Mouse (Mus musculus) midbrain, embryonic 13.5 days (tissue): ENCODE measurements around the gene Pde6d. TPM values are rescaled to one million over a fixed set of nuclear protein-coding genes. Genes with fewer than 3 reads are reported as not detected.

Experiments used
- ATAC-seq: fragments of 200-750 bp; cut with Nextera tagmentation; 2 replicates; pipeline ENCODE4 v1.8.0; 2017; ENCODE audit warnings: mild to moderate bottlenecking, moderate TSS enrichment, moderate library complexity
- H3K27ac ChIP-seq: fragments of 300-500 bp; sonication (generic); 2 replicates; pipeline ENCODE4 v1.5.1; 2015; ENCODE audit warnings: inconsistent platforms, mild to moderate bottlenecking, moderate library complexity
- H3K27me3 ChIP-seq: fragments of 300-500 bp; sonication (generic); 2 replicates; pipeline ENCODE4 v1.6.1; 2015; ENCODE audit warnings: mild to moderate bottlenecking, inconsistent platforms
- H3K36me3 ChIP-seq: fragments of 300-500 bp; sonication (generic); 2 replicates; pipeline ENCODE4 v1.6.1; 2015; ENCODE audit warnings: mild to moderate bottlenecking, inconsistent platforms
- H3K4me1 ChIP-seq: fragments of 300-500 bp; sonication (generic); replicated peaks from 2 replicates; pipeline ENCODE4 v1.6.1; 2015; ENCODE audit warnings: inconsistent platforms
- H3K4me2 ChIP-seq: fragments of 300-500 bp; sonication (generic); replicated peaks from 2 replicates; pipeline ENCODE4 v1.6.1; 2015; ENCODE audit warnings: moderate library complexity, mild to moderate bottlenecking, inconsistent platforms
- H3K4me3 ChIP-seq: fragments of 300-500 bp; sonication (generic); replicated peaks from 2 replicates; pipeline ENCODE4 v1.5.1; 2015; ENCODE audit warnings: mild to moderate bottlenecking, inconsistent platforms
- H3K9ac ChIP-seq: fragments of 300-500 bp; sonication (generic); replicated peaks from 2 replicates; pipeline ENCODE4 v1.6.1; 2015; ENCODE audit warnings: mild to moderate bottlenecking, inconsistent platforms
- H3K9me3 ChIP-seq: fragments of 300-500 bp; sonication (generic); 2 replicates; pipeline ENCODE4 v1.6.1; 2016; ENCODE audit warnings: mild to moderate bottlenecking, inconsistent platforms
- WGBS: fragments of 180-500 bp; shearing (Covaris S2); methylation state at CpG from one replicate; pipeline ENCODE4 v1.1.7; 2015; 5-methylcytosine and 5-hydroxymethylcytosine counted together
- polyA plus RNA-seq: library from polyadenylated mRNA; unstranded; fragments of >200 nt; fragmentation: Nextera tagmentation; extraction: Ambion mirVana; gene quantifications from 2 replicates; pipeline ENCODE4 v1.2.1, GENCODE M21; 2015

Pde6d gene
- polyA plus RNA-seq, 1 experiment from 2014 or later = 90.2 TPM

DNA sequence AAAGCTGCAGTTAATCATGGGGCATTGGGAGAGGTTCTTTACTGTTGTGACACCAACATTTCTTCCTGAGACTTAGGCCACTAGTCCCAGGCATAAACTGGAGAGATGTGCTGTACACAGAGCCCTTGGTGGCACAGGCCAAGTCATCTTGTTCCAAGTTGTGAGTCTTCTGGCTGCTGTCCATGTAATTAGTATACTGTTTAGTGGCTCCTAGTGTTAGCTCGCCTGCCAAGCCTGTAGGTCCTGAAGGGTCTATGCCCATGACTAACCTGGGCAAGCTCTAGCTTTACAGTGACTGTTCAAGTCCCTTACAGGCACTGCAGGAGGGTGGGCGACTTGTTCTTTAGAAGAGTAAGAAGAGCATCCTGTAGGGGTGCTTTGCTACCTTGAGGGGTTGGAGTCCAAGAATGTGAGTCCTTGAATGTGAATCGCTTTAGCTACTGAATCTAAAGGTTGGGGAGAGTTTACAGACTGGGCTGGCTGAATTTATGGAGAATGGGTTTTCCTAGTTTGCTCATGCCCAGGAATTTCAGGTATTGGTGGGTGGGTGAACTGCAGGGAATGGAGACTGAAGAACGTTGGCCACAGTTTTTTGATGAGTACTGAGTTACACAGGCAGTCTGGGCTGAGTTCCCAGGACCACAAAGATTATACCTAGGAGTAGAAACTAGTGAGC, 51.4 kb downstream of the Pde6d start:
- 13% methylated on average over 4 of the region's 4 CpGs for WGBS
- peak overlapping the region; percentile 28 for H3K4me2 ChIP-seq
- H3K9ac ChIP-seq = peak overlapping the region; percentile 52
- H3K4me3 ChIP-seq = peak overlapping the region; percentile 17
- peaks cover 27% of the 10 kb centered on the region for H3K36me3 ChIP-seq
- H3K9me3 ChIP-seq = no peaks in the 10 kb centered on the region
- ATAC-seq = no peak
- H3K27ac ChIP-seq = peak overlapping the region; percentile 69
- no peaks in the 10 kb centered on the region for H3K27me3 ChIP-seq
- peaks cover 33% of the 10 kb centered on the region for H3K4me1 ChIP-seq

- H3K27ac ChIP-seq = no peak overlapping the region
- WGBS = 52% methylated on average over 4 of the region's 4 CpGs
- no peak for ATAC-seq
Measured at GRCm38 (mm10) chr1:86529590-86529989, 52.8 kb downstream of the Pde6d start.

DNA sequence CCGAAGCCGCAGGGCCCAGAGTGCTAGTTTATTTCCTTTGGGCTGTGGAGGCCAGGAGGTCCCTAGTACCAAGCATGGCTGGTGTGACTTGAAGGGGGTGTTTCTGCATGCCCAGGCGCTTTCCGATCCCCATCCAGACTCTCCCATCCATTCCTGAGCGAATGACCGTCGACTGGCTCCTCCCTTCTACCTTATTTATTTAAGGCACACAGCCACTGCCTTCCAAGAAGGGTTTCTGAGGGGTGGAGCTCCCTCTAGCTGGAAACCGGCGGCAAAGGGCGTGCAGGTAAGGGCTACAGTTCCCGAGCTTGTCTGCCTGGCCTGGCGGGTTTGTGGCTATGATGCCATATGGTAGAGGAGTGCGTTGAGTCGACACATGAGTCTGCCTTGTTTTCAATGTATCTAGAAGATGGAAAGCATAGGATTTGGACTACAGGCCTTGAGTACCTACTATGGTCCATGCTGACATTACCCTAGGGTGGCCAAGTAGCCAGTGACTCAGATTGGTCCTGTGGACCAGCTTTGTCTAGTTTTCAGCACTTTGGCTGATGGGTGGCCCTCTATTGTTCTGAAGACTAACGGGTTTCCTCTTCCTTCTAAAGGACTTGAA, 53.8 kb downstream of the Pde6d start:
- WGBS = under 1% methylated on average over 15 of the region's 15 CpGs
- Histone ChIP-seq H3K4me1 (peaks cover 49% of the 10 kb centered on the region), H3K9me3 (no peaks in the 10 kb centered on the region), H3K9ac (peak overlapping the region; percentile 100), H3K27me3 (no peaks in the 10 kb centered on the region), H3K27ac (peak overlapping the region; percentile 100), H3K4me2 (peak overlapping the region; percentile 97), H3K36me3 (peaks cover 25% of the 10 kb centered on the region), H3K4me3 (peak overlapping the region; percentile 100)
- ATAC-seq = no peak

More at GRCm38 (mm10) chr1:86529590-86529989, 52.8 kb downstream of the Pde6d start:
- Histone ChIP-seq H3K4me2 (peak overlapping the region; percentile 97), H3K27me3 (no peaks in the 10 kb centered on the region), H3K9ac (peak overlapping the region; percentile 100), H3K4me3 (peak overlapping the region; percentile 100), H3K4me1 (peaks cover 40% of the 10 kb centered on the region), H3K36me3 (peaks cover 27% of the 10 kb centered on the region), H3K9me3 (no peaks in the 10 kb centered on the region)

DNA sequence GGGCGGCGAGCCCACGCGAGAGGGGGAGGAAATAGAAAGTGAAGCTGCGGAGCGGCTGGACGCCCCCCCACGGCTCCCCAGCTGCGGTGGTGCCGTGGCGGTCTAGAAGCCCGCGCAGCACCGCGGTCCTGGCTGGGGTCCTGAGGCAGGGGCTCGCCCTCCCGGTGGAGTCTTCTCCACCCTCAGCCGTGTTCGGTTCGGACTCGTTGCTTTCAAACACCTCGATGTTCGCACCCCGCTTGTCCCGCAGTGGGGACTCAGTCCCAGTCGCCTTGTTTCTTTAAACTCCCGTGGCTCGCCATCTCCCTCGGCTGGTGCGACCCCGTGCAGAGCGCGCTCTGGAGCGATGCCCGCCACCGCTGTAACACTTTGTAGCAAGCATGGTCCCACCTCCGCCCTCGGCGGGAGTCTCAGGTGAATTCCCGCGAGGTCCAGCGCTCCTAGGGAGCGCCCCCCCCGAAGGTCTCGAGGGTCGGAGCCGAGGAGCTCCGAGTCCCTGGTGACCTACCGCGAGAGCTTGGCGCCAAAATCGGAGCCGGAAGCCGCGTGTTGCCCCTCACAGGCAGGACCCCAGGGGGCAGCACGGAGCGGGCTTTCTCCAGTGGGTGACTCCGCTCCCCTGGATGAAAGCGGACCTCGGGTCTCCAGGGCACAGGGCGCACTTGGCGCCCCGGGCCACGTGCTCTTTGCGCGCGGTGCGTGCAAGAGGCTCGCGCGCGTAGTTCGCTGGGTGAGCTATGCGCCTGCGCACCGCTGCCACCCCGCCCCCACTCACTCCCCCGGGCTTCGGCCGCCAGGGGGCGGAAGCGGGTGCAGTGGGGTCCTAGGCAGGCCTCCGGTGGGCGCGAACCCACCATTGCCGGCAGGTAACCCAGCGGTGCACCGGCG, 54.6 kb downstream of the Pde6d start:
- WGBS = under 1% methylated on average over 89 of the region's 89 CpGs
- no peaks in the 10 kb centered on the region for H3K9me3 ChIP-seq
- peak; percentile 1; the same call in 1 of the 2 replicates for ATAC-seq
- H3K4me2 ChIP-seq = peak overlapping the region; percentile 97
- H3K27ac ChIP-seq = peak overlapping the region; percentile 100
- H3K9ac ChIP-seq = peak overlapping the region; percentile 100
- peak overlapping the region; percentile 100 for H3K4me3 ChIP-seq
- H3K4me1 ChIP-seq = peaks cover 49% of the 10 kb centered on the region
- H3K27me3 ChIP-seq = no peaks in the 10 kb centered on the region
- H3K36me3 ChIP-seq = peaks cover 24% of the 10 kb centered on the region

- Histone ChIP-seq H3K27ac (peak overlapping the region; percentile 100), H3K36me3 (peaks cover 24% of the 10 kb centered on the region), H3K9me3 (no peaks in the 10 kb centered on the region), H3K4me1 (peaks cover 49% of the 10 kb centered on the region), H3K4me2 (peak overlapping the region; percentile 97), H3K27me3 (no peaks in the 10 kb centered on the region), H3K9ac (peak overlapping the region; percentile 100), H3K4me3 (peak overlapping the region; percentile 100)
- ATAC-seq = peak; percentile 3
- under 1% methylated on average over 110 of the region's 111 CpGs for WGBS
Measured at GRCm38 (mm10) chr1:86526789-86527598, 55.4 kb downstream of the Pde6d start.

- peak within 1 kb of the TSS; percentile 100 for H3K27ac ChIP-seq
- H3K4me3 ChIP-seq = peak within 1 kb of the TSS; percentile 100
- peaks cover 21% of the 10 kb centered on the region for H3K36me3 ChIP-seq
- peaks cover 43% of the 10 kb centered on the region for H3K4me1 ChIP-seq
- H3K9ac ChIP-seq = peak within 1 kb of the TSS; percentile 100
- no peaks in the 10 kb centered on the region for H3K9me3 ChIP-seq
- H3K27me3 ChIP-seq = no peaks in the 10 kb centered on the region
- under 1% methylated on average over 57 of the region's 63 CpGs for WGBS
- peak; percentile 96 for ATAC-seq
- H3K4me2 ChIP-seq = peak within 1 kb of the TSS; percentile 97
Measured at GRCm38 (mm10) chr1:86526116-86526788, 56.2 kb downstream of the Pde6d start, which contains the start of gene Ptma. TSS of gene Ptma (plus strand) at chr1:86526726.

DNA sequence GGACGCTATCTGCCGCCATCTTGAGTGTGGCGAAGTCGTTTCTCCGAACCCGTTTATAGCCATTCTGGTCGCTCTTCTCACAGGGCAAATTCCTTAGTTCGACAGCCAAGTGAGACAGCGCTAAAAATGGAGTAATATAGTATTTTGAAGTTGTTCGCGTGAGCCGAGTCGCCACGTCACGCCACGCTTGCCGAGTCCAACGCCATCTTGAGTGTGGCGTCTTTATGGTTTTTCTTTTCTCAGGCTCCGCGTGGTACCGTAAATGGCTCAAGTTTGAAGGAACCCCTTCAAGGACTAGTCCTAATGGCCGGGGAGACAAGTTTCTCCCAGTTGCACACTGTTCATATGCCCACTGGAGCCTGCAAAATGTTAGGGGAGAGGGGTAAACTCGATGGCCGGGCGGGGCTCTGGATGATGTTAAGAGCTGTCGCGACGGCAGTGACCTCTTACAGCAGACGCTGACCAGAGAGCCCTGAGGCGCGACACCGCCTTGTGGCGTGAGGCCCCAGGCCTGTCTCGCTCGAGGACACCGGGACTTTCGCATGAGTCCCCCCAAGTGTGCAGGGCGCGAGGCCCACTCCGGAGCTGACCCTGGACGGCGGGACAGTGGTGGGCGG, 56.8 kb downstream of the Pde6d start:
- no peaks in the 10 kb centered on the region for H3K27me3 ChIP-seq
- ATAC-seq = peak; percentile 10
- peaks cover 14% of the 10 kb centered on the region for H3K36me3 ChIP-seq
- peak overlapping the region; percentile 100 for H3K27ac ChIP-seq
- H3K9ac ChIP-seq = peak overlapping the region; percentile 86
- peak overlapping the region; percentile 100 for H3K4me3 ChIP-seq
- H3K4me1 ChIP-seq = peaks cover 37% of the 10 kb centered on the region
- WGBS = under 1% methylated on average over 44 of the region's 44 CpGs
- peak overlapping the region; percentile 84 for H3K4me2 ChIP-seq
- H3K9me3 ChIP-seq = no peaks in the 10 kb centered on the region

GRCm38 (mm10) chr1:86524619-86525498, 57.6 kb downstream of the Pde6d start:
- peaks cover 35% of the 10 kb centered on the region for H3K4me1 ChIP-seq
- ATAC-seq = peak; percentile 76
- H3K9me3 ChIP-seq = no peaks in the 10 kb centered on the region
- H3K27me3 ChIP-seq = no peaks in the 10 kb centered on the region
- 1% methylated on average over 53 of the region's 53 CpGs for WGBS
- peak overlapping the region; percentile 100 for H3K4me3 ChIP-seq
- peak overlapping the region; percentile 86 for H3K9ac ChIP-seq
- H3K4me2 ChIP-seq = peak overlapping the region; percentile 84
- peak overlapping the region; percentile 100 for H3K27ac ChIP-seq
- peaks cover 13% of the 10 kb centered on the region for H3K36me3 ChIP-seq

- peaks cover 27% of the 10 kb centered on the region for H3K4me1 ChIP-seq
- WGBS = 88% methylated on average over 8 of the region's 8 CpGs
- H3K4me3 ChIP-seq = peak overlapping the region; percentile 100; the same call in 1 of the 2 replicates
Measured at GRCm38 (mm10) chr1:86523776-86524618, 58.4 kb downstream of the Pde6d start.

More at GRCm38 (mm10) chr1:86523776-86524618, 58.4 kb downstream of the Pde6d start:
- ATAC-seq = no peak
- Histone ChIP-seq H3K9ac (peak overlapping the region; percentile 77), H3K27ac (peak overlapping the region; percentile 100), H3K36me3 (peaks cover 5% of the 10 kb centered on the region), H3K4me2 (peak overlapping the region; percentile 84), H3K27me3 (no peaks in the 10 kb centered on the region), H3K9me3 (no peaks in the 10 kb centered on the region)
